Mouse (Mus musculus): ENCODE results near the gene Myf6. TPM values are rescaled to one million over a fixed set of nuclear protein-coding genes. Genes with fewer than 3 reads are reported as not detected.

Gene Myf6
- polyA plus RNA-seq (2012; rRNA removed) = 1.4 TPM in 1 of 2 replicates, not detected in the other

GRCm38 (mm10) chr10:107494568-107494967, at the start of gene Myf6:
TSS of gene Myf6 (minus strand) at chr10:107494737.

GRCm38 (mm10) chr10:107485870-107486269, 8.7 kb downstream of the Myf6 start, which contains the start of gene Myf5:
TSS of gene Myf5 (minus strand) at chr10:107486134.

Other genes starting within 250 kb of the Myf6 start
- gene Lin7a, start 223.1 kb downstream of the Myf6 start, polyA plus RNA-seq (2012; rRNA removed) = 9.3 and 9.6 TPM in 2 replicates
- gene Myf5, start 8.6 kb downstream of the Myf6 start, polyA plus RNA-seq (2012; rRNA removed) = 0.25 TPM in 1 of 2 replicates, not detected in the other
- gene Ptprq, start 225.3 kb upstream of the Myf6 start, polyA plus RNA-seq (2012; rRNA removed) = 0.13 and 0.21 TPM in 2 replicates

Data from central nervous system, embryonic 18 days (tissue).